Mouse (Mus musculus) midbrain, postnatal 0 days (tissue): ENCODE measurements around the gene Rffl. TPM values are rescaled to one million over a fixed set of nuclear protein-coding genes. Genes with fewer than 3 reads are reported as not detected.

ENCODE experiments used
- ATAC-seq: fragments of 200-750 bp; cut with Nextera tagmentation; 2 replicates; pipeline ENCODE4 v1.8.0; 2017; ENCODE audit warnings: moderate number of reproducible peaks, mild to moderate bottlenecking, moderate TSS enrichment, moderate library complexity; ENCODE audit not compliant: low FRiP score
- DNase-seq: peaks from one replicate; pipeline ENCODE4 v3.0.0-alpha.2; 2015; ENCODE audit warnings: low spot score
- H3K27ac ChIP-seq: fragments of 300-500 bp; sonication (generic); 2 replicates; pipeline ENCODE4 v1.5.1; 2014; ENCODE audit warnings: low read depth, mild to moderate bottlenecking, low read length, mixed read lengths
- H3K27me3 ChIP-seq: fragments of 300-500 bp; sonication (generic); 2 replicates; pipeline ENCODE4 v1.6.1; 2014; ENCODE audit warnings: low read length, control low read depth, mixed read lengths; ENCODE audit not compliant: insufficient read depth
- H3K36me3 ChIP-seq: fragments of 300-500 bp; sonication (generic); 2 replicates; pipeline ENCODE4 v1.6.1; 2014; ENCODE audit warnings: low read length, control low read depth, mixed read lengths; ENCODE audit not compliant: insufficient read depth
- H3K4me1 ChIP-seq: fragments of 300-500 bp; sonication (generic); 2 replicates; pipeline ENCODE4 v1.6.1; 2014; ENCODE audit warnings: mild to moderate bottlenecking, control low read depth, antibody characterized with exemption, low read length, mixed read lengths; ENCODE audit not compliant: insufficient read depth
- H3K4me2 ChIP-seq: fragments of 300-500 bp; sonication (generic); 2 replicates; pipeline ENCODE4 v1.6.1; 2014; ENCODE audit warnings: low read depth, mild to moderate bottlenecking, low read length, mixed read lengths; ENCODE audit not compliant: poor library complexity, severe bottlenecking
- H3K4me3 ChIP-seq: fragments of 300-500 bp; sonication (generic); 2 replicates; pipeline ENCODE4 v1.5.1; 2014; ENCODE audit warnings: low read depth, mild to moderate bottlenecking, low read length, moderate library complexity
- H3K9ac ChIP-seq: fragments of 300-500 bp; sonication (generic); replicated peaks from 2 replicates; pipeline ENCODE4 v1.6.1; 2014; ENCODE audit warnings: mild to moderate bottlenecking, low read length, moderate library complexity, mixed read lengths; ENCODE audit not compliant: poor library complexity, severe bottlenecking
- H3K9me3 ChIP-seq: fragments of 300-500 bp; sonication (generic); 2 replicates; pipeline ENCODE4 v1.6.1; 2016; ENCODE audit warnings: low read length, control low read depth
- CTCF ChIP-seq: IDR thresholded peaks from 2 replicates; pipeline ENCODE4 v1.5.1; 2016; ENCODE audit warnings: antibody characterized with exemption, mild to moderate bottlenecking
- WGBS: fragments of 180-500 bp; shearing (Covaris S2); extraction: QIAGEN DNeasy Blood & Tissue Kit; methylation state at CpG from one replicate; pipeline ENCODE4 v1.1.7; 2014; 5-methylcytosine and 5-hydroxymethylcytosine counted together
- polyA plus RNA-seq: library from polyadenylated mRNA; unstranded; fragments of >200 nt; fragmentation: Nextera tagmentation; extraction: Ambion mirVana; gene quantifications from 2 replicates; pipeline ENCODE4 v1.2.1, GENCODE M21; 2015
- total RNA-seq: library from RNA; depleted of rRNA; stranded (reverse); fragments of >200 nt; gene quantifications from 2 replicates; pipeline ENCODE4 v1.2.3, GENCODE M21; 2014; rRNA removed

Gene Rffl
- total and polyA plus RNA-seq, 2 experiments from 2014 or later, result 2.0 TPM

- peak; percentile 32 for TF ChIP-seq CTCF
- DNase-seq (peak; percentile 98), ATAC-seq (peak; percentile 99)
- H3K4me2 ChIP-seq, result peak within 1 kb of the TSS; percentile 94
- WGBS, result under 1% methylated on average over 44 of the region's 44 CpGs
- H3K27ac ChIP-seq, result peak within 1 kb of the TSS; percentile 87
- H3K36me3 ChIP-seq, result no peaks in the 10 kb centered on the region
- H3K4me1 ChIP-seq, result peaks cover 11% of the 10 kb centered on the region; the same call in 1 of the 2 replicates
- peak within 1 kb of the TSS; percentile 89 for H3K4me3 ChIP-seq
- no peaks in the 10 kb centered on the region for H3K27me3 ChIP-seq
- H3K9me3 ChIP-seq, result no peaks in the 10 kb centered on the region
- peak within 1 kb of the TSS; percentile 81 for H3K9ac ChIP-seq
Observed at GRCm38 (mm10) chr11:82763742-82764437, 107.1 kb downstream of the Rffl start, which contains the start of the genes Cct6b and Zfp830. Cct6b (minus strand) TSS chr11:82764321. Zfp830 (plus strand) TSS chr11:82764345.

- no peak for ATAC-seq
- H3K4me1 ChIP-seq, result peaks cover 11% of the 10 kb centered on the region; the same call in 1 of the 2 replicates
- no peaks in the 10 kb centered on the region for H3K36me3 ChIP-seq
- H3K4me2 ChIP-seq, result peak overlapping the region; percentile 94
- DNase-seq, result no peak
- H3K27me3 ChIP-seq, result no peaks in the 10 kb centered on the region
- peak overlapping the region; percentile 89 for H3K4me3 ChIP-seq
- WGBS, result 13% methylated on average over 4 of the region's 4 CpGs
- H3K9ac ChIP-seq, result no peak overlapping the region
- H3K9me3 ChIP-seq, result no peaks in the 10 kb centered on the region
- no peak for TF ChIP-seq CTCF
- peak overlapping the region; percentile 87 for H3K27ac ChIP-seq
Observed at GRCm38 (mm10) chr11:82763261-82763660, 107.7 kb downstream of the Rffl start.

- Histone ChIP-seq H3K36me3 (no peaks in the 10 kb centered on the region), H3K4me1 (peaks cover 11% of the 10 kb centered on the region; the same call in 1 of the 2 replicates), H3K27ac (no peak overlapping the region), H3K27me3 (no peaks in the 10 kb centered on the region), H3K4me2 (no peak overlapping the region), H3K9ac (no peak overlapping the region), H3K4me3 (no peak overlapping the region), H3K9me3 (no peaks in the 10 kb centered on the region)
- no peak for DNase-seq
- 86% methylated on average over 6 of the region's 6 CpGs for WGBS
- peak; percentile 50 for TF ChIP-seq CTCF
- ATAC-seq, result no peak
Observed at GRCm38 (mm10) chr11:82762286-82762829, 108.7 kb downstream of the Rffl start.

- Histone ChIP-seq H3K36me3 (no peaks in the 10 kb centered on the region), H3K27me3 (no peaks in the 10 kb centered on the region), H3K9ac (no peak overlapping the region), H3K4me2 (no peak overlapping the region), H3K4me1 (no peaks in the 10 kb centered on the region), H3K9me3 (no peaks in the 10 kb centered on the region), H3K4me3 (no peak overlapping the region), H3K27ac (no peak overlapping the region)
- ATAC-seq, result no peak
- no peak for DNase-seq
- no peak for TF ChIP-seq CTCF
- 90% methylated on average over 1 of the region's 1 CpGs for WGBS
Observed at GRCm38 (mm10) chr11:82755919-82756318, 115.1 kb downstream of the Rffl start.

Other genes starting within 250 kb of the Rffl start
- 0.24 TPM in 1 of 2 replicates, not detected in the other for gene Cct6b, start 106.9 kb downstream of the Rffl start, total RNA-seq
- 0.25 and 0.44 TPM in 2 replicates for gene Cct6b, start 106.9 kb downstream of the Rffl start, polyA plus RNA-seq
- 15.7 and 18.7 TPM in 2 replicates for gene Zfp830, start 106.9 kb downstream of the Rffl start, total RNA-seq
- 17.4 and 17.9 TPM in 2 replicates for gene Zfp830, start 106.9 kb downstream of the Rffl start, polyA plus RNA-seq
- 39.2 and 44.4 TPM in 2 replicates for gene Lig3, start 90.1 kb downstream of the Rffl start, total RNA-seq
- 14.2 and 16.4 TPM in 2 replicates for gene Lig3, start 90.1 kb downstream of the Rffl start, polyA plus RNA-seq
- gene Rad51d, start 19.4 kb upstream of the Rffl start, total RNA-seq, result 8.4 and 11.2 TPM in 2 replicates
- 11.0 and 11.2 TPM in 2 replicates for gene Rad51d, start 19.4 kb upstream of the Rffl start, polyA plus RNA-seq
- gene Fndc8, start 20.9 kb upstream of the Rffl start, total RNA-seq, result not detected in 2 replicates
- gene Fndc8, start 20.9 kb upstream of the Rffl start, polyA plus RNA-seq, result 0.22 and 0.27 TPM in 2 replicates
- 24.9 and 28.7 TPM in 2 replicates for gene Nle1, start 37.2 kb upstream of the Rffl start, total RNA-seq
- 29.8 and 30.1 TPM in 2 replicates for gene Nle1, start 37.2 kb upstream of the Rffl start, polyA plus RNA-seq
- gene Unc45b, start 39.3 kb upstream of the Rffl start, total RNA-seq, result 0.05 and 0.19 TPM in 2 replicates
- 2.9 and 3.1 TPM in 2 replicates for gene Unc45b, start 39.3 kb upstream of the Rffl start, polyA plus RNA-seq
- gene Slfn5, start 80.1 kb upstream of the Rffl start, total RNA-seq, result 3.9 and 4.0 TPM in 2 replicates
- 2.0 and 2.5 TPM in 2 replicates for gene Slfn5, start 80.1 kb upstream of the Rffl start, polyA plus RNA-seq
- 0.99 and 1.6 TPM in 2 replicates for gene Slfn9, start 120.6 kb upstream of the Rffl start, total RNA-seq
- gene Slfn9, start 120.6 kb upstream of the Rffl start, polyA plus RNA-seq, result 0.52 and 0.53 TPM in 2 replicates
- 0.16 and 0.52 TPM in 2 replicates for gene Slfn8, start 149.6 kb upstream of the Rffl start, total RNA-seq
- gene Slfn8, start 149.6 kb upstream of the Rffl start, polyA plus RNA-seq, result 0.12 and 0.15 TPM in 2 replicates
- 1.7 and 1.9 TPM in 2 replicates for gene Slfn2, start 193.9 kb upstream of the Rffl start, total RNA-seq
- 1.4 and 1.8 TPM in 2 replicates for gene Slfn2, start 193.9 kb upstream of the Rffl start, polyA plus RNA-seq
- not detected in 2 replicates for gene Slfn1, start 245.6 kb upstream of the Rffl start, total RNA-seq
- 0.11 TPM in 1 of 2 replicates, not detected in the other for gene Slfn1, start 245.6 kb upstream of the Rffl start, polyA plus RNA-seq